Mouse (Mus musculus): ENCODE measurements around the gene Gcnt2. TPM values are rescaled to one million over a fixed set of nuclear protein-coding genes. Genes with fewer than 3 reads are reported as not detected.

The Gcnt2 gene
- 6.7 and 7.4 TPM in 2 replicates for polyA plus RNA-seq (2014; fragmentation: Nextera tagmentation; extraction: Ambion mirVana)

DNA sequence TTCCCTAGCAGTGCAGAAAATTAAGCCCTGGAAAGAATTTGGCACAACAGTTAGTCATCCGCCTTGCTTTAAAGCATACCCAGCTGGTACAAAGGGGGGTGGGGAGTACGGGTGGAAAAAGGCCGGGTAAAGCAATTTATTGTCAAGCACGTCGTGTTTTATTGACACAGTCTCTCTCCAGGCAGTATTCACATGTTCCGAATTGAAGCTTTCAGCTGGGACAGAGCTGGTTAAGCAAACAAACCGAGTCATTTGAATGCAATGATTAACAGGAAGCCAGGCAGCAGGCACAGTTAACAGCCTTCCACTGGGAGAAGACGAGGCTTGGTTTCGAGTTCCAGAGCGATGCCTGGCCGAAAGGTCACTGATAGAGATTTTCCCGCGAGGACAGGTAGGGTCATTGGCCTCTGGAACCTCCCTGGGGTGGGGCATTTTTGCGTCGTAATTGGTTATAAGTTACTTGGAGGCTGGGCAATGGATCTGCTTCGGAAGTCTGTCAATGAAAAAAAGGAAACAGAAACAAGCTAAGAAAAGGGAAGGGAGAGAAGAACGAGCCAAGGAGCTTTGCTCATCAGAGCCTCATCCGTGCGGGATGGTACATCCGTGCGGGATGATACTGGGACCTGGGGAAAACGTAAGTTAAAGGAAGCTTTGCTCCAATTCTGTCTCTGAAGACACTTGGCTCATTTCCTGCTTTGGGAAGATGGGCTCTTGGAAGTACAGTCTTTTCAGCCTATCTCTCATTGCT, at the start of gene Gcnt2:
TSS of gene Gcnt2 (plus strand) at position 103 of the 748 bp plus-strand sequence.
- H3K4me3 ChIP-seq (ENCODE audit: low read depth, low read length), result no peak within 1 kb of the TSS
- 50% methylated on average over 22 of the region's 22 CpGs for WGBS
- no peak within 1 kb of the TSS for H3K27ac ChIP-seq (ENCODE audit: low read depth, low read length)
- H3K36me3 ChIP-seq (ENCODE audit: control insufficient read depth, insufficient read depth, low read length), result no peaks in the 10 kb centered on the region
- H3K9me3 ChIP-seq (ENCODE audit: control insufficient read depth, low read length), result no peaks in the 10 kb centered on the region
- DNase-seq (ENCODE audit: low spot score) (no peak), ATAC-seq (ENCODE audit: low FRiP score) (no peak)
- H3K4me1 ChIP-seq (replicated peaks; ENCODE audit: control insufficient read depth, insufficient read depth, low read length), result no peaks in the 10 kb centered on the region
- H3K9ac ChIP-seq (ENCODE audit: low read depth, low read length), result no peak within 1 kb of the TSS
- H3K27me3 ChIP-seq (ENCODE audit: control insufficient read depth, insufficient read depth, low read length), result no peaks in the 10 kb centered on the region
- H3K4me2 ChIP-seq (replicated peaks; ENCODE audit: low read depth, low read length), result no peak within 1 kb of the TSS

- Histone ChIP-seq H3K27me3 (ENCODE audit: control insufficient read depth, insufficient read depth, low read length) (no peaks in the 10 kb centered on the region), H3K27ac (ENCODE audit: low read depth, low read length) (no peak overlapping the region), H3K4me3 (ENCODE audit: low read depth, low read length) (no peak overlapping the region), H3K4me1 (replicated peaks; ENCODE audit: control insufficient read depth, insufficient read depth, low read length) (no peaks in the 10 kb centered on the region), H3K9me3 (ENCODE audit: control insufficient read depth, low read length) (no peaks in the 10 kb centered on the region), H3K9ac (ENCODE audit: low read depth, low read length) (no peak overlapping the region), H3K36me3 (ENCODE audit: control insufficient read depth, insufficient read depth, low read length) (no peaks in the 10 kb centered on the region), H3K4me2 (replicated peaks; ENCODE audit: low read depth, low read length) (no peak overlapping the region)
- 57% methylated on average over 1 of the region's 1 CpGs for WGBS
- DNase-seq (ENCODE audit: low spot score), result no peak
- no peak for ATAC-seq (ENCODE audit: low FRiP score)
These were observed 38.9 kb upstream of the Gcnt2 start for GRCm38 (mm10) chr13:40820617-40821016.

DNA sequence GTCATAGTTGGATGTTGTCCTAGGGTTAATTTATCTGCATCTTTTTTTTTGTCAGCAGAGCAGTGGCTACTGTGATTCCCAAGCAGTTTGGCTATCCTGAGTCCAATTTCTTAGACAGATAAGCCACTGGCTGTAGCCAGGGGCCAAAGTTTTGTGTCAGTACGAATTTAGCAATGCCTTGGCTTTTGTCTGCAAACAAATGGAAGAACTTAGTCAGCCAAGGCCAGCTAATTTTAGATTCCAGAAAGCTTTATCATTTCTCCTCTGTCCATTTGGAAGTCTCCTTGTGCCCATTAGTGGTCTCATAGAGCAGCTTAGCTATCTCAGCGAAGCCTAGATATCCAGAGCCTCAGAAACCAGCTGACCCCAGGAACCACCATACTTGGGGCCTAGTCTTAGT, 37.6 kb upstream of the Gcnt2 start:
- Histone ChIP-seq H3K27ac (ENCODE audit: low read depth, low read length) (no peak overlapping the region), H3K4me3 (ENCODE audit: low read depth, low read length) (no peak overlapping the region), H3K9me3 (ENCODE audit: control insufficient read depth, low read length) (no peaks in the 10 kb centered on the region), H3K36me3 (ENCODE audit: control insufficient read depth, insufficient read depth, low read length) (no peaks in the 10 kb centered on the region), H3K4me2 (replicated peaks; ENCODE audit: low read depth, low read length) (no peak overlapping the region), H3K27me3 (ENCODE audit: control insufficient read depth, insufficient read depth, low read length) (no peaks in the 10 kb centered on the region), H3K4me1 (replicated peaks; ENCODE audit: control insufficient read depth, insufficient read depth, low read length) (no peaks in the 10 kb centered on the region), H3K9ac (ENCODE audit: low read depth, low read length) (no peak overlapping the region)
- WGBS, result 72% methylated on average over 2 of the region's 2 CpGs
- ATAC-seq (ENCODE audit: low FRiP score) (no peak), DNase-seq (ENCODE audit: low spot score) (no peak)

DNA sequence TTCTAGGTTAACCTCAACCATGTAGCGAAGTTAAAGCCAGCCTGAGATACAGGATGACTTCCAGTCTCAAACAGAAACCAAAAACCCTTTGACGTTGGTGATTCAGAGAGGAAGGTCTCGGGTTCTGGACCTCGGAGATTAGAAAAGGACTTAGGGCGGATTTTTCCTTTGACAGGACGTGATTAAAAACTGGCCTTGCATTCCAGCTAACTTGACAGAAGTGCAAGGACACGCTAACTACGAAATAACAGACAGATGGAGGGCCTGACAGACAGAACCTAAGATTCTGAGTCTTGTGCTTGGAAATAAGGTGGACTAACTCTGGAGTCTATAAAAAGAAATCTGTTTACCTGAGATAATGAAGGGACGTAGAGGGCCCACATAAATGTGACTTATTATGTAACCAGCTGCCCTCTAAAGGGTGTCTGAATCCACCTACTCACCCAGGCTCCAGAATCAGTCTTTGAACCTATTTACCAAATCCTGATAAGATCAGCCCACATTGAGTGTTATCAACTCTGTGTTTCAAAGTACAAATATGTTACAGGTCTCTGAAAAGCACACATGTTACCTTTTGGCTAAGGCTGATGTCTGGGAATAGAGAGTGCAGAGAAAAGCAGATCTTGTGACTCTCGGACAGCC, 18.3 kb upstream of the Gcnt2 start:
- Histone ChIP-seq H3K27me3 (ENCODE audit: control insufficient read depth, insufficient read depth, low read length) (no peaks in the 10 kb centered on the region), H3K27ac (ENCODE audit: low read depth, low read length) (no peak overlapping the region), H3K4me1 (replicated peaks; ENCODE audit: control insufficient read depth, insufficient read depth, low read length) (no peaks in the 10 kb centered on the region), H3K36me3 (ENCODE audit: control insufficient read depth, insufficient read depth, low read length) (no peaks in the 10 kb centered on the region), H3K9me3 (ENCODE audit: control insufficient read depth, low read length) (no peaks in the 10 kb centered on the region), H3K9ac (ENCODE audit: low read depth, low read length) (no peak overlapping the region), H3K4me3 (ENCODE audit: low read depth, low read length) (no peak overlapping the region), H3K4me2 (replicated peaks; ENCODE audit: low read depth, low read length) (no peak overlapping the region)
- DNase-seq (ENCODE audit: low spot score), result no peak
- ATAC-seq (ENCODE audit: low FRiP score), result no peak
- WGBS, result 80% methylated on average over 10 of the region's 10 CpGs

GRCm38 (mm10) chr13:40842141-40842540, 17.4 kb upstream of the Gcnt2 start:
- Histone ChIP-seq H3K27me3 (ENCODE audit: control insufficient read depth, insufficient read depth, low read length) (no peaks in the 10 kb centered on the region), H3K9me3 (ENCODE audit: control insufficient read depth, low read length) (no peaks in the 10 kb centered on the region), H3K27ac (ENCODE audit: low read depth, low read length) (no peak overlapping the region), H3K4me3 (ENCODE audit: low read depth, low read length) (no peak overlapping the region), H3K9ac (ENCODE audit: low read depth, low read length) (no peak overlapping the region), H3K4me2 (replicated peaks; ENCODE audit: low read depth, low read length) (no peak overlapping the region), H3K4me1 (replicated peaks; ENCODE audit: control insufficient read depth, insufficient read depth, low read length) (no peaks in the 10 kb centered on the region), H3K36me3 (ENCODE audit: control insufficient read depth, insufficient read depth, low read length) (no peaks in the 10 kb centered on the region)
- WGBS, result 18% methylated on average over 1 of the region's 1 CpGs
- no peak for ATAC-seq (ENCODE audit: low FRiP score)
- DNase-seq (ENCODE audit: low spot score), result no peak

- Histone ChIP-seq H3K9ac (ENCODE audit: low read depth, low read length) (no peak overlapping the region), H3K27me3 (ENCODE audit: control insufficient read depth, insufficient read depth, low read length) (no peaks in the 10 kb centered on the region), H3K4me3 (ENCODE audit: low read depth, low read length) (no peak overlapping the region), H3K9me3 (ENCODE audit: control insufficient read depth, low read length) (no peaks in the 10 kb centered on the region), H3K4me2 (replicated peaks; ENCODE audit: low read depth, low read length) (no peak overlapping the region), H3K36me3 (ENCODE audit: control insufficient read depth, insufficient read depth, low read length) (no peaks in the 10 kb centered on the region), H3K4me1 (replicated peaks; ENCODE audit: control insufficient read depth, insufficient read depth, low read length) (no peaks in the 10 kb centered on the region), H3K27ac (ENCODE audit: low read depth, low read length) (no peak overlapping the region)
- DNase-seq (ENCODE audit: low spot score) (peak; percentile 80), ATAC-seq (ENCODE audit: low FRiP score) (no peak; the same call in 1 of the 2 replicates)
- 26% methylated on average over 5 of the region's 5 CpGs for WGBS
These were observed 16.0 kb upstream of the Gcnt2 start for GRCm38 (mm10) chr13:40843418-40844067.

- ATAC-seq (ENCODE audit: low FRiP score) (no peak), DNase-seq (ENCODE audit: low spot score) (no peak)
- H3K27ac ChIP-seq (ENCODE audit: low read depth, low read length), result no peak overlapping the region
- no peaks in the 10 kb centered on the region for H3K36me3 ChIP-seq (ENCODE audit: control insufficient read depth, insufficient read depth, low read length)
- H3K4me1 ChIP-seq (replicated peaks; ENCODE audit: control insufficient read depth, insufficient read depth, low read length), result no peaks in the 10 kb centered on the region
- no peak overlapping the region for H3K9ac ChIP-seq (ENCODE audit: low read depth, low read length)
- no peak overlapping the region for H3K4me2 ChIP-seq (replicated peaks; ENCODE audit: low read depth, low read length)
- 94% methylated on average over 5 of the region's 5 CpGs for WGBS
- H3K4me3 ChIP-seq (ENCODE audit: low read depth, low read length), result no peak overlapping the region
- no peaks in the 10 kb centered on the region for H3K9me3 ChIP-seq (ENCODE audit: control insufficient read depth, low read length)
- H3K27me3 ChIP-seq (ENCODE audit: control insufficient read depth, insufficient read depth, low read length), result no peaks in the 10 kb centered on the region
These were observed 15.4 kb upstream of the Gcnt2 start for GRCm38 (mm10) chr13:40844144-40844543.

DNA sequence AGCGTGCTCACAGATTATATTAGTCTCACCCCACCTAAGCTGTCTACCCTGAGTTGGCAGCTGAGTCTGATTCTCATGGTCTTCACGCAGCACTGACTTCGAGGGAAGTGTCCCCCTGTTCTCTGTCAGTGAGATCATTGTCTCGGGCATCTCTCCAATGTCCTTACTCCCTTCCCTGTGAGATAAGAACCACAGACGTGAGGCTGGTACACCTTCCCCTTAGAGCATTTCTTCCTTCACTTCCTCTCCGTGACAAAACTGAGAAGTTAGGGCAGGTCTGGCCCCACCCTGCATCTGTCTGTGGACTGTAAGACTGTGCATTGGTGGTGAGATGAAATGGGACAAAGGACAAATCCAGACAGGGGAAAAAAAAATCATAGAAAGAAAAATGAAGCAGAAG, 13.6 kb upstream of the Gcnt2 start:
- WGBS, result 67% methylated on average over 6 of the region's 6 CpGs
- H3K9ac ChIP-seq (ENCODE audit: low read depth, low read length), result no peak overlapping the region
- no peak for ATAC-seq (ENCODE audit: low FRiP score)
- H3K27me3 ChIP-seq (ENCODE audit: control insufficient read depth, insufficient read depth, low read length), result no peaks in the 10 kb centered on the region
- H3K4me1 ChIP-seq (replicated peaks; ENCODE audit: control insufficient read depth, insufficient read depth, low read length), result no peaks in the 10 kb centered on the region
- no peak overlapping the region for H3K4me2 ChIP-seq (replicated peaks; ENCODE audit: low read depth, low read length)
- H3K27ac ChIP-seq (ENCODE audit: low read depth, low read length), result no peak overlapping the region
- DNase-seq (ENCODE audit: low spot score), result no peak
- no peak overlapping the region for H3K4me3 ChIP-seq (ENCODE audit: low read depth, low read length)
- H3K9me3 ChIP-seq (ENCODE audit: control insufficient read depth, low read length), result no peaks in the 10 kb centered on the region
- no peaks in the 10 kb centered on the region for H3K36me3 ChIP-seq (ENCODE audit: control insufficient read depth, insufficient read depth, low read length)

Data from hindbrain, embryonic 11.5 days (tissue).